Mouse (Mus musculus): ENCODE data around the gene Olfr1358.

DNA sequence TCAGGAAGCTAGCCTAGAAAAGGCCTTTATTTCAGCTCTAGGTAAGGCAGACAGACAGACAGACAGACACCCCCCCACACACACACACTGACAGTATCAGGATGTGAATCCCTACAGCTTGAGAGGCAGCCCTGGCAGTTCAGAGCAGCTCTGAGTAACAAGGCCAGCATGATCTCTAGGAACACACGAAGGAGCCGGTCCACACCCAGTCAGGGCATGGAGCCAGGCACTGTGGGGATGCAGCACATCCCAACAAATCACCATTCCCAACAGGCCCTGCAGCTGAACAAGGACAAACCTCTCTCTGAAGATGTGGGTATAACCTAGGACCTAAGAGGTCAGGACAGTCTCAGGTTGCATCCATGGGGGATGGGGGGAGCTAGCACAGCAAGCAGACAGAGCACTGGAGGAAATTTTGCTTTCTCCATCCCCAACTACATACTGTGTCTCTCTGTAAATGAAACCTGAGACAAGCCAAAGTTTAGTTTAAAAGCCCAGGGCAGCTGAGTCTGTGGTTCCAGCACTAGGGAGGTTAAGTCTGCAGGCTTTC is 49.4 kb upstream of the Olfr1358 start:
- TF ChIP-seq CTCF (IDR thresholded peaks at IDR 0.05; ENCODE audit: extremely low read depth, insufficient read depth, low read length): no peak
- no peak for TF ChIP-seq POLR2A (IDR thresholded peaks at IDR 0.05; ENCODE audit: extremely low read depth, insufficient read depth, low read length)

Data from cortical plate, adult 2 months (tissue).